Mouse (Mus musculus) heart, postnatal 0 days (tissue): Measurements from ENCODE around the gene Pimreg. TPM values are rescaled to one million over a fixed set of nuclear protein-coding genes. Genes with fewer than 3 reads are reported as not detected.

Experiments
- ATAC-seq: fragments of 200-750 bp; cut with Nextera tagmentation; 2 replicates; pipeline ENCODE4 v1.8.0; 2017; ENCODE audit warnings: low read depth, moderate number of reproducible peaks, moderate library complexity; ENCODE audit not compliant: insufficient read depth
- DNase-seq: peaks from one replicate; pipeline ENCODE4 v3.0.0-alpha.2; 2016; ENCODE audit warnings: low spot score
- H3K27ac ChIP-seq: fragments of 300-500 bp; sonication (generic); 2 replicates; pipeline ENCODE4 v1.5.1; 2014; ENCODE audit warnings: low read depth, mild to moderate bottlenecking
- H3K27me3 ChIP-seq: fragments of 300-500 bp; sonication (generic); 2 replicates; pipeline ENCODE4 v1.6.1; 2014; ENCODE audit warnings: low read length, mixed read lengths; ENCODE audit not compliant: control insufficient read depth, insufficient read depth
- H3K36me3 ChIP-seq: fragments of 300-500 bp; sonication (generic); replicated peaks from 2 replicates; pipeline ENCODE4 v1.6.1; 2014; ENCODE audit warnings: low read length, mixed read lengths; ENCODE audit not compliant: control insufficient read depth, insufficient read depth
- H3K4me1 ChIP-seq: fragments of 300-500 bp; sonication (generic); 2 replicates; pipeline ENCODE4 v1.6.1; 2014; ENCODE audit warnings: antibody characterized with exemption; ENCODE audit not compliant: control insufficient read depth, insufficient read depth
- H3K4me2 ChIP-seq: fragments of 300-500 bp; sonication (generic); 2 replicates; pipeline ENCODE4 v1.6.1; 2014; ENCODE audit warnings: low read depth, mild to moderate bottlenecking, low read length, moderate library complexity
- H3K4me3 ChIP-seq: fragments of 300-500 bp; sonication (generic); 2 replicates; pipeline ENCODE4 v1.5.1; 2014; ENCODE audit warnings: low read depth, low read length
- H3K9ac ChIP-seq: fragments of 300-500 bp; sonication (generic); replicated peaks from 2 replicates; pipeline ENCODE4 v1.6.1; 2014; ENCODE audit warnings: low read depth, low read length, mixed read lengths
- H3K9me3 ChIP-seq: fragments of 300-500 bp; sonication (generic); replicated peaks from 2 replicates; pipeline ENCODE4 v1.6.1; 2016; ENCODE audit warnings: low read length; ENCODE audit not compliant: control insufficient read depth
- CTCF ChIP-seq: IDR thresholded peaks from 2 replicates; pipeline ENCODE4 v1.5.1; 2016; ENCODE audit warnings: antibody characterized with exemption, control low read depth, low read depth
- EP300 ChIP-seq: IDR thresholded peaks from 2 replicates; pipeline ENCODE4 v1.6.1; 2016; ENCODE audit warnings: antibody characterized with exemption, low read depth
- WGBS: fragments of 180-500 bp; shearing (Covaris S2); extraction: QIAGEN DNeasy Blood & Tissue Kit; methylation state at CpG from one replicate; pipeline ENCODE4 v1.1.7; 2014; 5-methylcytosine and 5-hydroxymethylcytosine counted together
- polyA plus RNA-seq: library from polyadenylated mRNA; unstranded; fragments of >200 nt; fragmentation: Nextera tagmentation; extraction: Ambion mirVana; gene quantifications from 2 replicates; pipeline ENCODE4 v1.2.1, GENCODE M21; 2015
- total RNA-seq: library from RNA; depleted of rRNA; stranded (reverse); fragments of >200 nt; gene quantifications from 2 replicates; pipeline ENCODE4 v1.2.3, GENCODE M21; 2014; ENCODE audit warnings: low replicate concordance

The Pimreg gene
- total and polyA plus RNA-seq, 2 experiments from 2014 or later = 24.6 to 30.2 TPM

GRCm38 (mm10) chr11:72049171-72049759 lies 7.4 kb downstream of the Pimreg start:
- Histone ChIP-seq H3K36me3 (peaks cover 22% of the 10 kb centered on the region; the same call in 1 of the 2 replicates), H3K27ac (no peak overlapping the region), H3K4me1 (peaks cover 6% of the 10 kb centered on the region; the same call in 1 of the 2 replicates), H3K4me2 (no peak overlapping the region), H3K9me3 (no peaks in the 10 kb centered on the region), H3K9ac (no peak overlapping the region), H3K4me3 (no peak overlapping the region), H3K27me3 (peaks cover 4% of the 10 kb centered on the region; the same call in 1 of the 2 replicates)
- WGBS = 84% methylated on average over 8 of the region's 8 CpGs
- TF ChIP-seq CTCF = no peak
- no peak for TF ChIP-seq EP300
- DNase-seq (no peak), ATAC-seq (no peak)

- H3K27ac ChIP-seq = no peak overlapping the region
- DNase-seq (no peak), ATAC-seq (no peak)
- peaks cover 4% of the 10 kb centered on the region; the same call in 1 of the 2 replicates for H3K27me3 ChIP-seq
- no peaks in the 10 kb centered on the region for H3K9me3 ChIP-seq
- TF ChIP-seq EP300 = no peak
- TF ChIP-seq CTCF = no peak
- H3K4me2 ChIP-seq = peak overlapping the region; percentile 73
- peak overlapping the region; percentile 42 for H3K4me3 ChIP-seq
- peaks cover 6% of the 10 kb centered on the region; the same call in 1 of the 2 replicates for H3K4me1 ChIP-seq
- peak overlapping the region; percentile 16; the same call in 1 of the 2 replicates for H3K9ac ChIP-seq
- peaks cover 19% of the 10 kb centered on the region; the same call in 1 of the 2 replicates for H3K36me3 ChIP-seq
- 28% methylated on average over 14 of the region's 14 CpGs for WGBS
Measured at GRCm38 (mm10) chr11:72050168-72050894, 8.5 kb downstream of the Pimreg start.

GRCm38 (mm10) chr11:72050895-72051858 lies 9.3 kb downstream of the Pimreg start:
- Histone ChIP-seq H3K4me1 (peaks cover 6% of the 10 kb centered on the region; the same call in 1 of the 2 replicates), H3K27ac (no peak overlapping the region), H3K27me3 (peaks cover 4% of the 10 kb centered on the region; the same call in 1 of the 2 replicates), H3K9ac (peak overlapping the region; percentile 16; the same call in 1 of the 2 replicates), H3K4me3 (peak overlapping the region; percentile 42), H3K4me2 (peak overlapping the region; percentile 73), H3K36me3 (peaks cover 11% of the 10 kb centered on the region; the same call in 1 of the 2 replicates), H3K9me3 (no peaks in the 10 kb centered on the region)
- TF ChIP-seq EP300 (no peak), CTCF (peak; percentile 44)
- WGBS = 3% methylated on average over 44 of the region's 45 CpGs
- ATAC-seq (no peak), DNase-seq (no peak)

GRCm38 (mm10) chr11:72052221-72052620 lies 10.4 kb downstream of the Pimreg start:
- peaks cover 4% of the 10 kb centered on the region; the same call in 1 of the 2 replicates for H3K27me3 ChIP-seq

GRCm38 (mm10) chr11:72052636-72053035 lies 10.8 kb downstream of the Pimreg start:
- Histone ChIP-seq H3K9ac (no peak overlapping the region), H3K36me3 (no peaks in the 10 kb centered on the region), H3K4me2 (no peak overlapping the region), H3K9me3 (no peaks in the 10 kb centered on the region), H3K27ac (no peak overlapping the region), H3K4me3 (no peak overlapping the region), H3K27me3 (peaks cover 4% of the 10 kb centered on the region; the same call in 1 of the 2 replicates), H3K4me1 (peaks cover 6% of the 10 kb centered on the region; the same call in 1 of the 2 replicates)
- WGBS = 9% methylated on average over 5 of the region's 5 CpGs
- ATAC-seq (peak; percentile 60; the same call in 1 of the 2 replicates), DNase-seq (peak; percentile 51)
- no peak for TF ChIP-seq EP300
- TF ChIP-seq CTCF = peak; percentile 91

More at GRCm38 (mm10) chr11:72052221-72052620, 10.4 kb downstream of the Pimreg start:
- Histone ChIP-seq H3K4me2 (no peak overlapping the region), H3K4me1 (peaks cover 6% of the 10 kb centered on the region; the same call in 1 of the 2 replicates), H3K9me3 (no peaks in the 10 kb centered on the region), H3K36me3 (peaks cover 2% of the 10 kb centered on the region; the same call in 1 of the 2 replicates), H3K4me3 (no peak overlapping the region), H3K9ac (no peak overlapping the region), H3K27ac (no peak overlapping the region)
- 60% methylated on average over 3 of the region's 3 CpGs for WGBS
- DNase-seq (no peak), ATAC-seq (no peak)
- TF ChIP-seq EP300 = no peak
- no peak for TF ChIP-seq CTCF
